Mouse (Mus musculus) ovary, postnatal 36 days (tissue): ENCODE results near the gene Zfp219.

ENCODE experiments used
- DNase-seq: peaks from one replicate; pipeline ENCODE4 v3.0.0; 2022; ENCODE audit warnings: low spot score, mixed read lengths

The Zfp219 gene

GRCm38 (mm10) chr14:51997483-51997882, 23.1 kb downstream of the Zfp219 start:
- DNase-seq: no peak

GRCm38 (mm10) chr14:51996866-51997265, 23.7 kb downstream of the Zfp219 start:
- DNase-seq: no peak

GRCm38 (mm10) chr14:51996231-51996841, 24.2 kb downstream of the Zfp219 start:
- DNase-seq: no peak

DNA sequence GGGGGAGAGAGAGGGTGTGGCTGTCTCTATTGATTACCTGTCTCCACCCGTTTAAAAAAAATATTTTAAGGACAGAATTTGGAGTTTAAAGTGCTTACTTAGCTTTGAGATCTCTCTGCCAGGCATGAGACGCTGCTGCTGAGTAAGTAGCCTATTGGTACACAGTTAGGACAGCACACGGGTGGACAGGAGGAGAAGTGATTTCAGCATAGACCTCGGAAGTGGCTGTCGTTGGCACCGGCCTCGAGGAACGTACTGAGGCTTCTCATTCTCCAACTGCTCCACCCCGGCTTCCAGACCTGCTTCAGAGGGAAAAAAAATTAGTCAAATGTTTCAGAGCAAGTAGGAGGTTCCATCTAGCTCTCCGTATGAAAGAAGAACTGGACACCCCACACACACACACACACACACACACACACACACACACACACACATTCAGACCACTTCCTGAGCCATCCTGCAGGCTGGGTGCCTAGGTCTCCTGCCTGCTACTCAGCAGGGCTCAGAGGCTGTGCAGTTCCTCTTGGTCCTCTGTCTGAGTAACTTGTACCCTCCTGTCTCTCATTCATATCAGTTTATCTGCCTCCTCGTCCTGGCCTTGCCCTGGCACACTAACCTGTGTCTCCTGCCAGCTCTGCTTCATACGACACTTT, 25.2 kb downstream of the Zfp219 start:
- no peak for DNase-seq

DNA sequence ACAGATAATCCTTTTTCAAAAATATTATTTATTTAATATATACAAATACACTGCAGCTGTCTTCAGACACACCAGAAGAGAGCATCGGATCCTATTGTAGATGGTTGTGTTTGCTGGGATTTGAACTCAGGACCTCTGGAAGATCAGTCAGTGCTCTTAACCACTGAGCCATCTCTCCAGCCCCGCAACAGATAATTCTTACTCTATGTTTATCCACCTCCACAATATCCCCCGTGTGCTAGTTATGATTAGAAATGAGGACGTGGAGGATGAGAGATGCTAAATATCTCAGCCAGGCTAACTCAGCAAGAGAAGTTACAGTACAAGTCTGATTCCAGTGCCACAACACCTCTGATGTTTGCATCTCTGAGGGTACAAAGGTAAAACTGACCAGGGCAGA, 26.1 kb downstream of the Zfp219 start:
- DNase-seq: no peak

DNA sequence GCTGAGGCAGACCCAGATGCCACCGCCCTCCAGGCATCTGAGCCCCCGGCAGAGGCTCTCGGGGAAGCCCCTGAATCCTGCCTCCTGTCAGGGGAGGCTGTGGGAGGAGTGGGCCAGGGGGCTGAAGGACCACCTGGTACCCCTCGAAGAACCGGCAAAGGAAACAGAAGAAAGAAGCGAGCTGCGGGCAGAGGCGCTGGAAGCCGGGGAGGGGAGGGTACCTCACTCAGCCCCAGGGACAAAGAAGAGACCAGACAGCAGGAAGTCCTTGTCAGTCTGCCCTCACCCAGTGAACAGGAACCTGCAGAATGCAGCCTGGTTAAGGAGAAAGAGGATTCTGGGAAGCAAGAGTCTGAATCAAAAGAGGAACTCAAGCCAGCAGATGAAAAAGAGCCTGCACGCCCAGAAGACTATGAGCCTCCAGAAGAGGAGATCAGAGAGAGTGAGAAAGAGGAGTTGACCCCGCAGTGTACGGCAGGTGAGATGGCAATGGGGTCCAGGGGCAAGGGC, 31.0 kb downstream of the Zfp219 start:
- no peak for DNase-seq

- DNase-seq: no peak
Observed at GRCm38 (mm10) chr14:51988731-51989130, 31.8 kb downstream of the Zfp219 start.

DNA sequence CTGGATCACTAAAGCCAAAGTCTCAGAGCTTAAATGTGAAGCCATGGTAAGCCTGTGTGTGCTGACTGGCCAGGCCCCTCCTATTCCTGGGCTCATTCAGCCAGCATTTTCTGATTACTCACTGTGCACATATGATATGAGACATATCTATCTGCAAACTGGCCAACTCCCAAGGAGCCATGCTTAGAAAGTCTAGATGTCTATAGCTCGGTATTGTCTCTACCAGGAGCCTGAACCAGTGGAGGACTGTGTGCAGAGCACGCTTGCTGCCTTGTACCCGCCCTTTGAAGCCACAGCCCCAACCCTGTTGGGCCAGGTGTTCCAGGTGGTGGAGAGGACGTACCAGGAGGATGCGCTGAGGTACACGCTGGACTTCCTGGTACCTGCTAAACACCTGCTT, 33.4 kb downstream of the Zfp219 start:
- no peak for DNase-seq

- no peak for DNase-seq
Observed at GRCm38 (mm10) chr14:51986153-51986505, 34.4 kb downstream of the Zfp219 start.

GRCm38 (mm10) chr14:51985301-51986152, 35.0 kb downstream of the Zfp219 start:
- peak; percentile 63 for DNase-seq

DNA sequence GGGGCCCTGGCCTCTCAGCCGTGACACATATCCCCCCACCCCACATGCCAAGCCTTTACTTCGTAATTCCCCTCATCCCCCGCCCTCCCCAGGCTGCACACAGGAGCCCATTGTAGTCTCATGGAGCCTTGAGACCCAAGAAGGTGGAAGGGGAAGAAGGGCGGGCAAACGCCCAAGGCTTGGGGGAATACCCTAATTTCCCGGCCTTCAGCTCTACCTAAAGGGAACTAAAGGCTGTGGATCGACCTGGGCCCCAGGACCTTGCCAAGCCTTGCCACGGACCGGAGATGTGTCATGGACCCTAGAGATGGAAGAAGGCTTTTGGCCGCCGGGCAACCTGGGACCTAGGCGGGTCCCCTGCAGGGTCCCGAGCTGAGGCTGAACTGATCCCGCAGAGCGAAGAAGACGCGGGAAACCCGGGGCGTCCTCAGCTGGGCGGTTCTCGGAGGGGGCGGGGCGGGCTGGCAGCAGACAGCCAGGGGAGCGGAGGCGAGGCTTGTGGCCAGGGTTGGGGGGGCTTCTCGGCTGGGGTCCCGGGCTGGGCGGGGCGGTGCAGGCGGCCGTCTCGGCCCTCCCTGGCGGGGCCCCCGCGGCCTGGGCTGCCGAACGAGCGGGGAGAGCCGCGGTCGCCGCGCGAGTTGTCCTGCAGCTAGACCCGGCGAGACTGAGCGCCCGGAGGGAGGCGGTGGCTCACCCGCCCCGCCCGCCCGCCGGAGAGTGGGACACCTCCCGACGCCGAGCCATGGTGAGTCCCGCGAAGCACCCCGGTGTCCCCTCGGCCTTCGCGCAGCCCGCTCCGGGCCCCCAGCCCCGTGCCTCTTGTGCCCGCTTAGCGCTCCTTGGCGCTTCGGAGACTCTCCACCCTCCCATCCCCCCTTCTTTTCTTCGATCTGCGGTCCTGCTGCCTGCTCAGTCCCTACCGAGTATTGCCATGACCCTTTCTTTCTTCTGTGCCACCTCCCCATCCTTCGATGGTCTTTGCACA, 36.0 kb downstream of the Zfp219 start, which contains the start of gene Arhgef40:
TSS of gene Arhgef40 (plus strand) at position 473 of the 985 bp plus-strand sequence.
- DNase-seq: peak; percentile 82

- DNase-seq: no peak
Observed at GRCm38 (mm10) chr14:51983855-51984246, 36.7 kb downstream of the Zfp219 start.

- DNase-seq: no peak
Observed at GRCm38 (mm10) chr14:51983251-51983650, 37.3 kb downstream of the Zfp219 start.

DNA sequence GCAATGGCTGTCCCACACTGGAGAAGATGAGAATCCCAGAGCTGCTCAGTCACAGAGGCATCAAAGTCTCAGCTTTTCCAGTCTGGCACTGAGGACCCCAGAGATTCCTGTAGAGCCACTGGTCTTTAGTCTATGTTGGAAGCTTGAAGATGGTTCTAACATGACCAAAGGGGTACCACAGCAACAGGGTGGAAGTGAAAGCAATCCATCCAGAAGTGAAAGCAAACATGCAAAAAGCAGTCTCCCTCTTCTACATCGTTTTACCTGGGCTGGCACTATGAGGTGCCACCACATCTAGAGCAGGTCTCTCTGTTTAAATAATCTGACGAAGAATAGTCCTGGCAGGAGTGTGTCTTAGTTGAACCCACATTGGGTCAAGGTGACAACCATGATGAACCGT, 41.3 kb downstream of the Zfp219 start:
- no peak for DNase-seq

- DNase-seq: no peak
Observed at GRCm38 (mm10) chr14:51967400-51967799, 53.1 kb downstream of the Zfp219 start.

- DNase-seq: no peak
Observed at GRCm38 (mm10) chr14:51960316-51960715, 60.2 kb downstream of the Zfp219 start.
